Mouse (Mus musculus): ENCODE results near the gene Haus4. TPM values are rescaled to one million over a fixed set of nuclear protein-coding genes. Genes with fewer than 3 reads are reported as not detected.

Haus4 gene
- total and polyA plus RNA-seq, 3 experiments: 42.7 to 60.3 (median 57.9) TPM

- ATAC-seq (ENCODE audit: extremely low read depth, insufficient number of reproducible peaks, low FRiP score, poor library complexity, severe bottlenecking) (no peak), DNase-seq (ENCODE audit: low spot score) (no peak)
- Histone ChIP-seq H3K9me3 (replicated peaks) (no peaks in the 10 kb centered on the region), H3K4me1 (ENCODE audit: insufficient read depth, low read depth, low read length) (no peaks in the 10 kb centered on the region), H3K4me3 (ENCODE audit: low read depth, low read length) (no peak overlapping the region), H3K27me3 (ENCODE audit: insufficient read depth, low read length) (no peaks in the 10 kb centered on the region), H3K36me3 (replicated peaks) (peaks cover 23% of the 10 kb centered on the region)
- TF ChIP-seq POLR2AphosphoS5 (IDR thresholded peaks at IDR 0.05; ENCODE audit: insufficient replicate concordance, low read depth, low read length) (no peak), GATA1 (IDR thresholded peaks at IDR 0.05; ENCODE audit: borderline replicate concordance, low read length) (no peak), CTCF (IDR thresholded peaks at IDR 0.05; ENCODE audit: low read depth, low read length) (no peak), TAL1 (conservative IDR thresholded peaks at IDR 0.05; ENCODE audit: low read depth, low read length) (no peak), GATA2 (IDR thresholded peaks at IDR 0.05; ENCODE audit: borderline replicate concordance, low read depth, low read length) (no peak)
Observed at GRCm38 (mm10) chr14:54538580-54538979, 15.8 kb downstream of the Haus4 start.

GRCm38 (mm10) chr14:54528446-54529111 lies 25.8 kb downstream of the Haus4 start:
- H3K9me3 ChIP-seq (replicated peaks): 0 out of 2 replicates have a peak, but pooled peaks cover 5% of the 10 kb centered on the region
- peak overlapping the region; percentile 29; the same call in 1 of the 2 replicates for H3K4me3 ChIP-seq (ENCODE audit: low read depth, low read length)
- H3K4me1 ChIP-seq (ENCODE audit: insufficient read depth, low read depth, low read length): peaks cover 10% of the 10 kb centered on the region
- peak; percentile 34 for DNase-seq (ENCODE audit: low spot score)
- H3K27me3 ChIP-seq (ENCODE audit: insufficient read depth, low read length): peaks cover 26% of the 10 kb centered on the region
- peak; percentile 34; the same call in 1 of the 2 replicates for ATAC-seq (ENCODE audit: extremely low read depth, insufficient number of reproducible peaks, low FRiP score, poor library complexity, severe bottlenecking)
- no peaks in the 10 kb centered on the region for H3K36me3 ChIP-seq (replicated peaks)
- TF ChIP-seq GATA1 (IDR thresholded peaks at IDR 0.05; ENCODE audit: borderline replicate concordance, low read length): no peak
- peak; percentile 81 for TF ChIP-seq CTCF (IDR thresholded peaks at IDR 0.05; ENCODE audit: low read depth, low read length)

- peaks cover 26% of the 10 kb centered on the region for H3K27me3 ChIP-seq (ENCODE audit: insufficient read depth, low read length)
- H3K4me1 ChIP-seq (ENCODE audit: insufficient read depth, low read depth, low read length): peaks cover 10% of the 10 kb centered on the region
- no peaks in the 10 kb centered on the region for H3K36me3 ChIP-seq (replicated peaks)
- no peak for DNase-seq (ENCODE audit: low spot score)
- TF ChIP-seq GATA1 (IDR thresholded peaks at IDR 0.05; ENCODE audit: borderline replicate concordance, low read length) (no peak), GATA2 (IDR thresholded peaks at IDR 0.05; ENCODE audit: borderline replicate concordance, low read depth, low read length) (no peak), POLR2AphosphoS5 (IDR thresholded peaks at IDR 0.05; ENCODE audit: insufficient replicate concordance, low read depth, low read length) (no peak), CTCF (IDR thresholded peaks at IDR 0.05; ENCODE audit: low read depth, low read length) (no peak)
- H3K9me3 ChIP-seq (replicated peaks): 0 out of 2 replicates have a peak, but pooled peaks cover 5% of the 10 kb centered on the region
- no peak for ATAC-seq (ENCODE audit: extremely low read depth, insufficient number of reproducible peaks, low FRiP score, poor library complexity, severe bottlenecking)
- H3K4me3 ChIP-seq (ENCODE audit: low read depth, low read length): no peak overlapping the region
Observed at GRCm38 (mm10) chr14:54528007-54528393, 26.4 kb downstream of the Haus4 start.

GRCm38 (mm10) chr14:54527227-54528006 lies 27.0 kb downstream of the Haus4 start:
- DNase-seq (ENCODE audit: low spot score): no peak
- H3K4me3 ChIP-seq (ENCODE audit: low read depth, low read length): no peak overlapping the region
- H3K27me3 ChIP-seq (ENCODE audit: insufficient read depth, low read length): peaks cover 26% of the 10 kb centered on the region
- H3K9me3 ChIP-seq (replicated peaks): 0 out of 2 replicates have a peak, but pooled peaks cover 5% of the 10 kb centered on the region
- no peaks in the 10 kb centered on the region for H3K36me3 ChIP-seq (replicated peaks)
- H3K4me1 ChIP-seq (ENCODE audit: insufficient read depth, low read depth, low read length): peaks cover 10% of the 10 kb centered on the region
- TF ChIP-seq GATA1 (IDR thresholded peaks at IDR 0.05; ENCODE audit: borderline replicate concordance, low read length) (no peak), POLR2AphosphoS5 (IDR thresholded peaks at IDR 0.05; ENCODE audit: insufficient replicate concordance, low read depth, low read length) (no peak), CTCF (IDR thresholded peaks at IDR 0.05; ENCODE audit: low read depth, low read length) (no peak), TAL1 (conservative IDR thresholded peaks at IDR 0.05; ENCODE audit: low read depth, low read length) (no peak), GATA2 (IDR thresholded peaks at IDR 0.05; ENCODE audit: borderline replicate concordance, low read depth, low read length) (no peak)
- ATAC-seq (ENCODE audit: extremely low read depth, insufficient number of reproducible peaks, low FRiP score, poor library complexity, severe bottlenecking): no peak

GRCm38 (mm10) chr14:54523600-54523999 lies 30.8 kb downstream of the Haus4 start:
- Histone ChIP-seq H3K9me3 (replicated peaks) (no peaks in the 10 kb centered on the region), H3K36me3 (replicated peaks) (no peaks in the 10 kb centered on the region), H3K27me3 (ENCODE audit: insufficient read depth, low read length) (peaks cover 44% of the 10 kb centered on the region), H3K4me1 (ENCODE audit: insufficient read depth, low read depth, low read length) (peaks cover 14% of the 10 kb centered on the region), H3K4me3 (ENCODE audit: low read depth, low read length) (no peak overlapping the region)
- TF ChIP-seq CTCF (IDR thresholded peaks at IDR 0.05; ENCODE audit: low read depth, low read length) (0 out of 2 replicates have a peak, but pooled peaks have one; percentile 8), POLR2AphosphoS5 (IDR thresholded peaks at IDR 0.05; ENCODE audit: insufficient replicate concordance, low read depth, low read length) (no peak)
- ATAC-seq (ENCODE audit: extremely low read depth, insufficient number of reproducible peaks, low FRiP score, poor library complexity, severe bottlenecking) (no peak), DNase-seq (ENCODE audit: low spot score) (no peak)

- Histone ChIP-seq H3K27me3 (ENCODE audit: insufficient read depth, low read length) (peaks cover 12% of the 10 kb centered on the region), H3K4me3 (ENCODE audit: low read depth, low read length) (peak overlapping the region; percentile 77), H3K4me1 (ENCODE audit: insufficient read depth, low read depth, low read length) (peaks cover 29% of the 10 kb centered on the region), H3K9me3 (replicated peaks) (0 out of 2 replicates have a peak, but pooled peaks cover 2% of the 10 kb centered on the region), H3K36me3 (replicated peaks) (peaks cover 42% of the 10 kb centered on the region)
- no peak for ATAC-seq (ENCODE audit: extremely low read depth, insufficient number of reproducible peaks, low FRiP score, poor library complexity, severe bottlenecking)
- DNase-seq (ENCODE audit: low spot score): peak; percentile 48
- TF ChIP-seq GATA2 (IDR thresholded peaks at IDR 0.05; ENCODE audit: borderline replicate concordance, low read depth, low read length) (no peak), POLR2AphosphoS5 (IDR thresholded peaks at IDR 0.05; ENCODE audit: insufficient replicate concordance, low read depth, low read length) (no peak)
Observed at GRCm38 (mm10) chr14:54516710-54517310, 37.6 kb downstream of the Haus4 start.

All from G1E (cell line).